Mouse (Mus musculus) limb, embryonic 12.5 days (tissue): ENCODE measurements around the gene Odf3l2. TPM values are rescaled to one million over a fixed set of nuclear protein-coding genes. Genes with fewer than 3 reads are reported as not detected.

ENCODE experiments used
- ATAC-seq: fragments of 200-750 bp; cut with Nextera tagmentation; 2 replicates; pipeline ENCODE4 v1.8.0; 2017; ENCODE audit warnings: low read depth, moderate TSS enrichment; ENCODE audit not compliant: insufficient number of reproducible peaks, insufficient read depth, low FRiP score, low TSS enrichment
- H3K27ac ChIP-seq: fragments of 300-500 bp; sonication (generic); 2 replicates; pipeline ENCODE4 v1.5.1; 2016; ENCODE audit warnings: mild to moderate bottlenecking, moderate library complexity
- H3K27me3 ChIP-seq: fragments of 300-500 bp; sonication (generic); 2 replicates; pipeline ENCODE4 v1.6.1; 2016; ENCODE audit warnings: mild to moderate bottlenecking, moderate library complexity
- H3K36me3 ChIP-seq: fragments of 300-500 bp; sonication (generic); 2 replicates; pipeline ENCODE4 v1.6.1; 2016; ENCODE audit warnings: mild to moderate bottlenecking, moderate library complexity
- H3K4me1 ChIP-seq: fragments of 300-500 bp; sonication (generic); replicated peaks from 2 replicates; pipeline ENCODE4 v1.6.1; 2016
- H3K4me2 ChIP-seq: fragments of 300-500 bp; sonication (generic); 2 replicates; pipeline ENCODE4 v1.6.1; 2016; ENCODE audit warnings: mild to moderate bottlenecking, moderate library complexity
- H3K4me3 ChIP-seq: fragments of 300-500 bp; sonication (generic); replicated peaks from 2 replicates; pipeline ENCODE4 v1.5.1; 2016; ENCODE audit warnings: mild to moderate bottlenecking
- H3K9ac ChIP-seq: fragments of 300-500 bp; sonication (generic); replicated peaks from 2 replicates; pipeline ENCODE4 v1.6.1; 2016; ENCODE audit warnings: mild to moderate bottlenecking, moderate library complexity
- H3K9me3 ChIP-seq: fragments of 300-500 bp; sonication (generic); 2 replicates; pipeline ENCODE4 v1.6.1; 2016; ENCODE audit warnings: mild to moderate bottlenecking, moderate library complexity
- WGBS: fragments of 180-500 bp; shearing (Covaris S2); methylation state at CpG from one replicate; pipeline ENCODE4 v1.1.7; 2016; 5-methylcytosine and 5-hydroxymethylcytosine counted together
- polyA plus RNA-seq: library from polyadenylated mRNA; unstranded; fragments of >200 nt; fragmentation: Nextera tagmentation; extraction: Ambion mirVana; gene quantifications from 2 replicates; pipeline ENCODE4 v1.2.1, GENCODE M21; 2016

Gene Odf3l2
- polyA plus RNA-seq, 1 experiment from 2014 or later, result not detected

DNA sequence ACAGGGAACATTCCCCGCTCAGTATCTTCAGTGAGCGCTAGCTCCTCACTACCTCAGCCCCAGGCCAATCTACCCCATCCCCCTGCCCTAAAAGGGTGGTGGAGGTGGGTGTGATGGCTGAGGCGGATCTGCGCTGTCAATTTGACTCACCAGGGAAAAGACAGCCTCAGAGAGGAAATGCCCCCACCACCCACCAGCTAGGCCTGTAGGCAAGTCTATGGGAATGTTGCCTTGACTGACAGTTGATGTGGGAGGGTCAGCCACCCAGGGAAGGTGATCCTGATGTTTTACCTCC, 47.7 kb downstream of the Odf3l2 start:
- ATAC-seq, result no peak
- 71% methylated on average over 4 of the region's 4 CpGs for WGBS

GRCm38 (mm10) chr10:79597051-79597935, 48.2 kb downstream of the Odf3l2 start:
- Histone ChIP-seq H3K4me2 (no peak overlapping the region), H3K4me3 (no peak overlapping the region), H3K9me3 (no peaks in the 10 kb centered on the region), H3K27ac (no peak overlapping the region), H3K4me1 (no peaks in the 10 kb centered on the region), H3K36me3 (no peaks in the 10 kb centered on the region), H3K9ac (0 out of 2 replicates have a peak overlapping the region, but pooled peaks have one; percentile 34), H3K27me3 (peaks cover 40% of the 10 kb centered on the region)
- ATAC-seq, result no peak
- WGBS, result 39% methylated on average over 13 of the region's 13 CpGs

More for the DNA sequence above, 47.7 kb downstream of the Odf3l2 start:
- Histone ChIP-seq H3K27ac (no peak overlapping the region), H3K4me2 (no peak overlapping the region), H3K27me3 (peaks cover 38% of the 10 kb centered on the region), H3K36me3 (no peaks in the 10 kb centered on the region), H3K9me3 (no peaks in the 10 kb centered on the region), H3K4me3 (no peak overlapping the region), H3K9ac (no peak overlapping the region), H3K4me1 (no peaks in the 10 kb centered on the region)

GRCm38 (mm10) chr10:79595590-79595929, 50.0 kb downstream of the Odf3l2 start:
- no peak overlapping the region for H3K4me2 ChIP-seq
- H3K27me3 ChIP-seq, result peaks cover 40% of the 10 kb centered on the region
- no peak overlapping the region for H3K4me3 ChIP-seq
- ATAC-seq, result no peak
- H3K4me1 ChIP-seq, result no peaks in the 10 kb centered on the region
- H3K9me3 ChIP-seq, result no peaks in the 10 kb centered on the region
- H3K36me3 ChIP-seq, result no peaks in the 10 kb centered on the region
- no peak overlapping the region for H3K27ac ChIP-seq
- no peak overlapping the region for H3K9ac ChIP-seq
- WGBS, result 58% methylated on average over 8 of the region's 8 CpGs

DNA sequence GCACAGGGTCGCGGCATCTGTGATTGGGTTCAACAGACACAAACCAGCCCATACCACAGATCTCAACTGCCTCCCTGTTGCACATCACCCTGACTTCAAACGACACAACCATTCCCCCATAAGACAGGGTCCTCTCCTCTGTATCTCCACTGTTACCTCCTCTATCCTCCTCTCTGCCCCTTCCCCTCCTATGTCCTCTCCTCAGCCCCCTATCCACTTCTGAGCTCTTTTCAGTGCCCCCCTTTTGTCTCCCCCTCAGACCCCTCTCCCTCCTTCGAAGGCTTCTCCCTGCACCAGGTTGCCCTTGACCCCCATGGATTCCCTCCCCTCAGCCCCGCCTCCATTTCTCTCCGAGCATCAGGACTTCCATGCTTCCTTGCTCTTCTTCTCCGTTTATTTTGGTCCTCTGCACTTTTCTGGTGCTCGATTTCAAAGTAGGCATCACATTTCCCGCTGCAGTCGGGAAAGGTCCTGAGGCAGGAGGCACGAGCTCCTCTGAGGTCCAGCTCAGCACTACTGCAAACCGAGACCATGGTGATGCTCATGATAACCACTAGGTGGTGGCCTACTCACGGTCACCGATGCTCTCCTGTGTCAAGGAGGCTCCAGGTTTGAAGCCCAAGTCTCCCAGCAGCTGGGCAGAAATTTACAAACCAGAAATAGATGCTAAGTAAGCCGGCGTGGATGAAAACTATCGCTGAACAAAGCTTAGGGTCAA, 50.5 kb downstream of the Odf3l2 start:
- WGBS, result 18% methylated on average over 17 of the region's 17 CpGs
- no peak overlapping the region for H3K4me2 ChIP-seq
- H3K27me3 ChIP-seq, result peaks cover 40% of the 10 kb centered on the region
- no peaks in the 10 kb centered on the region for H3K9me3 ChIP-seq
- no peak overlapping the region for H3K4me3 ChIP-seq
- no peak overlapping the region for H3K27ac ChIP-seq
- H3K36me3 ChIP-seq, result no peaks in the 10 kb centered on the region
- no peak overlapping the region for H3K9ac ChIP-seq
- H3K4me1 ChIP-seq, result no peaks in the 10 kb centered on the region
- ATAC-seq, result peak; percentile 82

DNA sequence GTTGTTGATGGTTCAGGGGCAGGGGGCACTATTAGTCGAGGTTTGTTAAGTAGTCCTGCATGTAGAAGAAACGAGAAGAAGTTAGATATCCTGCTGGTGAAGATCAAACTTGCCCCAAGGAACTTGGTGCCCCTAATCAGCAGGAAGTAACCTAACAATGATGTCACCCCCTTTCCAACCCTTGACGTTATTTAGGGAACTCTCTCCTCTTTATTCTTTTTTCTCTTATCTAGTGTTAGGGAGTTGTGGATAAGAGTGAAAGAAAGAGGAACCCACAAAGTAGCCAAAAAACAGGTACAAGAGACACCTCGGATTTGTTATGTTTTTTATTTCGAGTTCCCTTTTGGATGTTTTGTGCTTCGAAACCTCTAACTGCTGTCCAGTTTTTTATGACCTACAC, 51.4 kb downstream of the Odf3l2 start:
- no peaks in the 10 kb centered on the region for H3K9me3 ChIP-seq
- H3K4me1 ChIP-seq, result no peaks in the 10 kb centered on the region
- H3K36me3 ChIP-seq, result no peaks in the 10 kb centered on the region
- no peak overlapping the region for H3K9ac ChIP-seq
- no peak overlapping the region for H3K27ac ChIP-seq
- no peak for ATAC-seq
- H3K27me3 ChIP-seq, result peaks cover 40% of the 10 kb centered on the region
- WGBS, result 56% methylated on average over 6 of the region's 6 CpGs
- H3K4me3 ChIP-seq, result no peak overlapping the region
- no peak overlapping the region for H3K4me2 ChIP-seq

DNA sequence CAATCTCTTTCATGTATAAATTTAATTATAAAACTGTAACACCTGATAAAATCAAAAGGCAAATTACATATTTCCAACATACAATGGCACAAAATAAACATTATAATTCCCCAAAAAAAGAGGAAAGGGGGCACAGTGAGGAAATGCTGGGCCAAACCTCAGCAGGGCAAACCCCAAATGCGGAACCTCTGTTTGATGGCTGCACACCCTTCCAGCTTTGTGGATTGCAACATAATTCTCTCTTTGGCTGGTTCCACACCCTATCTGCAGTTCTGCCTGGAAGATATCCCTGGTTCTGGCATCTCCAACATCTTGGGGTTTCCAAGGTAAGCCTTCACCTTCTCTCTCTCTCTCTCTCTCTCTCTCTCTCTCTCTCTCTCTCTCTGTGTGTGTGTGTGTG, 54.8 kb downstream of the Odf3l2 start:
- peaks cover 23% of the 10 kb centered on the region for H3K27me3 ChIP-seq
- 96% methylated on average over 1 of the region's 1 CpGs for WGBS
- ATAC-seq, result no peak
- H3K4me3 ChIP-seq, result no peak overlapping the region
- H3K9ac ChIP-seq, result no peak overlapping the region
- no peaks in the 10 kb centered on the region for H3K4me1 ChIP-seq
- H3K4me2 ChIP-seq, result no peak overlapping the region
- H3K36me3 ChIP-seq, result no peaks in the 10 kb centered on the region
- no peak overlapping the region for H3K27ac ChIP-seq
- H3K9me3 ChIP-seq, result no peaks in the 10 kb centered on the region

Other genes starting within 250 kb of the Odf3l2 start
- not detected in 2 replicates for gene Vmn2r83, start 177.0 kb downstream of the Odf3l2 start, polyA plus RNA-seq
- 20.4 and 21.2 TPM in 2 replicates for gene Plpp2, start 111.9 kb downstream of the Odf3l2 start, polyA plus RNA-seq
- 74.8 and 78.1 TPM in 2 replicates for gene Mier2, start 90.5 kb downstream of the Odf3l2 start, polyA plus RNA-seq
- not detected in 2 replicates for gene Theg, start 58.4 kb downstream of the Odf3l2 start, polyA plus RNA-seq
- gene C2cd4c, start 31.7 kb downstream of the Odf3l2 start, polyA plus RNA-seq, result not detected in 2 replicates
- gene Shc2, start 7.8 kb downstream of the Odf3l2 start, polyA plus RNA-seq, result 12.0 and 12.2 TPM in 2 replicates
- 7.1 and 7.2 TPM in 2 replicates for gene Madcam1, start 18.8 kb upstream of the Odf3l2 start, polyA plus RNA-seq
- gene Tpgs1, start 23.6 kb upstream of the Odf3l2 start, polyA plus RNA-seq, result 57.6 and 63.1 TPM in 2 replicates
- gene Cdc34, start 36.5 kb upstream of the Odf3l2 start, polyA plus RNA-seq, result 139 and 149 TPM in 2 replicates
- gene Gzmm, start 43.3 kb upstream of the Odf3l2 start, polyA plus RNA-seq, result 0.74 and 1.2 TPM in 2 replicates
- gene Bsg, start 58.8 kb upstream of the Odf3l2 start, polyA plus RNA-seq, result 676 and 680 TPM in 2 replicates
- gene Hcn2, start 70.9 kb upstream of the Odf3l2 start, polyA plus RNA-seq, result 0.15 TPM in 1 of 2 replicates, not detected in the other
- 54.0 and 54.1 TPM in 2 replicates for gene Polrmt, start 100.8 kb upstream of the Odf3l2 start, polyA plus RNA-seq
- 0.24 and 0.60 TPM in 2 replicates for gene Fgf22, start 109.3 kb upstream of the Odf3l2 start, polyA plus RNA-seq
- 108 and 113 TPM in 2 replicates for gene Rnf126, start 121.2 kb upstream of the Odf3l2 start, polyA plus RNA-seq
- gene Fstl3, start 131.5 kb upstream of the Odf3l2 start, polyA plus RNA-seq, result 3.0 and 4.0 TPM in 2 replicates
- not detected in 2 replicates for gene Prss57, start 145.2 kb upstream of the Odf3l2 start, polyA plus RNA-seq
- gene Palm, start 147.8 kb upstream of the Odf3l2 start, polyA plus RNA-seq, result 121 TPM in 2 replicates
- gene Misp, start 175.3 kb upstream of the Odf3l2 start, polyA plus RNA-seq, result 0.28 and 0.67 TPM in 2 replicates
- gene Ptbp1, start 208.7 kb upstream of the Odf3l2 start, polyA plus RNA-seq, result 373 and 403 TPM in 2 replicates
- 15.1 and 15.3 TPM in 2 replicates for gene Prtn3, start 228.7 kb upstream of the Odf3l2 start, polyA plus RNA-seq
- 157 and 162 TPM in 2 replicates for gene Plppr3, start 228.9 kb upstream of the Odf3l2 start, polyA plus RNA-seq
- not detected in 2 replicates for gene Elane, start 240.5 kb upstream of the Odf3l2 start, polyA plus RNA-seq
- not detected in 2 replicates for gene Cfd, start 245.1 kb upstream of the Odf3l2 start, polyA plus RNA-seq